ENCODE assay signal across 18 mouse cellular contexts in genomic region chr6:92497279-92497678, GRCm38 (mm10).
DNase-seq lines count a peak whose midpoint lies in the region; ATAC-seq and TF ChIP-seq lines count a peak whose summit lies in the region.
"Had no signal": no experiment of that assay in that cellular context is flagged by ENCODE, and none has a peak within 500 bp of the region (broad histone marks: within the 10 kb centered on the region; RNA-seq: fewer than 3 reads in every experiment).

No protein-coding gene starts in this region.

- TF ChIP-seq CTCF in hindbrain, postnatal 0 days (IDR thresholded peaks at IDR 0.05; ENCODE audit: low read depth) = no peak
- no peak for TF ChIP-seq CTCF in midbrain, postnatal 0 days (IDR thresholded peaks at IDR 0.05)

- H3K4me3 ChIP-seq in hindbrain, postnatal 0 days (ENCODE audit: low read length) = no peak overlapping the region
- H3K4me3 ChIP-seq in hindbrain, embryonic 11.5 days (ENCODE audit: low read depth, low read length) = no peak overlapping the region
- H3K4me3 ChIP-seq in midbrain, postnatal 0 days (ENCODE audit: low read depth, low read length) = no peak overlapping the region
- H3K4me3 ChIP-seq in midbrain, embryonic 14.5 days (replicated peaks; ENCODE audit: low read depth, low read length) = no peak overlapping the region
- H3K4me3 ChIP-seq: embryonic facial prominence, embryonic 13.5 days; forebrain, embryonic 12.5 days; heart, adult 2 months; heart, embryonic 15.5 days; intestine, embryonic 15.5 days had no signal

- no peak overlapping the region for H3K27ac ChIP-seq in hindbrain, postnatal 0 days
- H3K27ac ChIP-seq in hindbrain, embryonic 11.5 days (ENCODE audit: low read depth, low read length) = no peak overlapping the region
- no peak overlapping the region for H3K27ac ChIP-seq in midbrain, postnatal 0 days (ENCODE audit: low read depth, low read length)
- H3K27ac ChIP-seq in midbrain, embryonic 14.5 days (replicated peaks; ENCODE audit: low read depth, low read length) = no peak overlapping the region
- H3K27ac ChIP-seq: embryonic facial prominence, embryonic 13.5 days; forebrain, embryonic 12.5 days; heart, adult 2 months; intestine, embryonic 15.5 days had no signal

- no peaks in the 10 kb centered on the region for H3K36me3 ChIP-seq in hindbrain, postnatal 0 days (ENCODE audit: insufficient read depth, low read length)
- H3K36me3 ChIP-seq in hindbrain, embryonic 11.5 days (ENCODE audit: control insufficient read depth, insufficient read depth, low read length) = no peaks in the 10 kb centered on the region
- no peaks in the 10 kb centered on the region for H3K36me3 ChIP-seq in midbrain, postnatal 0 days (ENCODE audit: insufficient read depth, low read length)
- no peaks in the 10 kb centered on the region for H3K36me3 ChIP-seq in midbrain, embryonic 14.5 days (ENCODE audit: control insufficient read depth, insufficient read depth, low read length)
- H3K36me3 ChIP-seq: forebrain, embryonic 12.5 days; heart, embryonic 15.5 days; intestine, embryonic 15.5 days had no signal

- DNase-seq in heart, adult 11 months = peak; percentile 80
- DNase-seq in heart, postnatal 14 days = no peak
- DNase-seq in hindbrain, postnatal 0 days (ENCODE audit: low spot score) = peak; percentile 71
- DNase-seq in hindbrain, embryonic 11.5 days (ENCODE audit: low spot score) = no peak
- DNase-seq in midbrain, postnatal 0 days (ENCODE audit: low spot score) = peak; percentile 72
- DNase-seq in midbrain, embryonic 14.5 days = no peak
- DNase-seq: adrenal gland, postnatal 10 days; cerebellum, adult 18-20 months; cerebellum, postnatal 36 days; gastrocnemius, postnatal 10 days; heart, adult 2 months; kidney, adult 18-20 months had no signal

- no peaks in the 10 kb centered on the region for H3K27me3 ChIP-seq in hindbrain, postnatal 0 days (ENCODE audit: insufficient read depth, low read length)
- no peaks in the 10 kb centered on the region for H3K27me3 ChIP-seq in hindbrain, embryonic 11.5 days (ENCODE audit: control insufficient read depth, insufficient read depth, low read length)
- no peaks in the 10 kb centered on the region for H3K27me3 ChIP-seq in midbrain, postnatal 0 days (ENCODE audit: insufficient read depth, low read length)
- H3K27me3 ChIP-seq in midbrain, embryonic 14.5 days (ENCODE audit: control insufficient read depth, insufficient read depth, low read length) = no peaks in the 10 kb centered on the region
- H3K27me3 ChIP-seq: embryonic facial prominence, embryonic 13.5 days; forebrain, embryonic 12.5 days; heart, embryonic 15.5 days; intestine, embryonic 15.5 days had no signal

- H3K4me1 ChIP-seq in hindbrain, postnatal 0 days (ENCODE audit: insufficient read depth, low read length) = no peaks in the 10 kb centered on the region
- H3K4me1 ChIP-seq in hindbrain, embryonic 11.5 days (replicated peaks; ENCODE audit: control insufficient read depth, insufficient read depth, low read length) = no peaks in the 10 kb centered on the region
- H3K4me1 ChIP-seq in midbrain, postnatal 0 days (ENCODE audit: insufficient read depth, low read length) = no peaks in the 10 kb centered on the region
- 0 out of 2 replicates have a peak, but pooled peaks cover 3% of the 10 kb centered on the region for H3K4me1 ChIP-seq in midbrain, embryonic 14.5 days (ENCODE audit: control insufficient read depth, insufficient read depth, low read length)
- H3K4me1 ChIP-seq: forebrain, embryonic 12.5 days had no signal

- 62% methylated on average over 4 of the region's 4 CpGs for WGBS in hindbrain, postnatal 0 days
- 82% methylated on average over 4 of the region's 4 CpGs for WGBS in hindbrain, embryonic 11.5 days
- 68% methylated on average over 4 of the region's 4 CpGs for WGBS in midbrain, postnatal 0 days
- 62% methylated on average over 4 of the region's 4 CpGs for WGBS in midbrain, embryonic 14.5 days

- intact Hi-C loops in heart, postnatal 14 days (cut with DNase I) = no loop called here

- no peaks in the 10 kb centered on the region for H3K9me3 ChIP-seq in hindbrain, postnatal 0 days (ENCODE audit: low read length)
- no peaks in the 10 kb centered on the region for H3K9me3 ChIP-seq in hindbrain, embryonic 11.5 days (ENCODE audit: control insufficient read depth, low read length)
- no peaks in the 10 kb centered on the region for H3K9me3 ChIP-seq in midbrain, postnatal 0 days (ENCODE audit: low read length)
- H3K9me3 ChIP-seq in midbrain, embryonic 14.5 days (ENCODE audit: control insufficient read depth, low read length) = no peaks in the 10 kb centered on the region
- H3K9me3 ChIP-seq: embryonic facial prominence, embryonic 13.5 days; forebrain, embryonic 12.5 days; heart, embryonic 15.5 days; intestine, embryonic 15.5 days had no signal

- H3K4me2 ChIP-seq in hindbrain, postnatal 0 days (ENCODE audit: low read depth, low read length) = no peak overlapping the region
- H3K4me2 ChIP-seq in hindbrain, embryonic 11.5 days (replicated peaks; ENCODE audit: low read depth, low read length) = no peak overlapping the region
- H3K4me2 ChIP-seq in midbrain, postnatal 0 days (ENCODE audit: low read depth, low read length, poor library complexity, severe bottlenecking) = no peak overlapping the region
- H3K4me2 ChIP-seq in midbrain, embryonic 14.5 days (ENCODE audit: low read length) = no peak overlapping the region
- H3K4me2 ChIP-seq: embryonic facial prominence, embryonic 13.5 days; forebrain, embryonic 12.5 days; heart, embryonic 11.5 days; heart, embryonic 15.5 days; intestine, embryonic 15.5 days had no signal

- no peak overlapping the region for H3K9ac ChIP-seq in hindbrain, postnatal 0 days (replicated peaks; ENCODE audit: low read length)
- no peak overlapping the region for H3K9ac ChIP-seq in hindbrain, embryonic 11.5 days (ENCODE audit: low read depth, low read length)
- no peak overlapping the region for H3K9ac ChIP-seq in midbrain, postnatal 0 days (replicated peaks; ENCODE audit: low read length, poor library complexity, severe bottlenecking)
- no peak overlapping the region for H3K9ac ChIP-seq in midbrain, embryonic 14.5 days (replicated peaks; ENCODE audit: low read length)
- H3K9ac ChIP-seq: embryonic facial prominence, embryonic 13.5 days; forebrain, embryonic 12.5 days; heart, embryonic 15.5 days; intestine, embryonic 15.5 days had no signal

- ATAC-seq in hindbrain, postnatal 0 days = peak; percentile 85
- no peak for ATAC-seq in hindbrain, embryonic 11.5 days (ENCODE audit: low FRiP score)
- no peak for ATAC-seq in midbrain, postnatal 0 days (ENCODE audit: low FRiP score)
- no peak for ATAC-seq in midbrain, embryonic 14.5 days (ENCODE audit: low FRiP score, low TSS enrichment)
- ATAC-seq: forebrain, embryonic 16.5 days; intestine, embryonic 15.5 days had no signal

Comparison
In these comparisons a context has a peak if more than half of its experiments do, and no peak if none do; other contexts are left out.
1. DNase-seq: peak in heart, adult 11 months (single experiment), hindbrain, postnatal 0 days (single experiment) and midbrain, postnatal 0 days (single experiment); none in heart, postnatal 14 days (0 of 2), hindbrain, embryonic 11.5 days (single experiment) and midbrain, embryonic 14.5 days (single experiment).